Mouse (Mus musculus) mouse embryonic stem cell (cell line): ENCODE measurements around the gene Nkd1.

Experiments
- in situ Hi-C, 2 experiments: fragments of 300-500 bp; cut with MboI; formaldehyde crosslinking; loops; 1 replicate in 1 of 2; 3 replicates in 1 of 2; pipeline ENCODE4 v1.14.3; 2019 to 2020; ENCODE audit warnings: low sequenced_read_pairs in 2 of 2, low pct_unique_long_range_greater_than_20kb in 1 of 2, mixed read lengths in 1 of 2; ENCODE audit not compliant: unreplicated experiment in 1 of 2

The Nkd1 gene

DNA sequence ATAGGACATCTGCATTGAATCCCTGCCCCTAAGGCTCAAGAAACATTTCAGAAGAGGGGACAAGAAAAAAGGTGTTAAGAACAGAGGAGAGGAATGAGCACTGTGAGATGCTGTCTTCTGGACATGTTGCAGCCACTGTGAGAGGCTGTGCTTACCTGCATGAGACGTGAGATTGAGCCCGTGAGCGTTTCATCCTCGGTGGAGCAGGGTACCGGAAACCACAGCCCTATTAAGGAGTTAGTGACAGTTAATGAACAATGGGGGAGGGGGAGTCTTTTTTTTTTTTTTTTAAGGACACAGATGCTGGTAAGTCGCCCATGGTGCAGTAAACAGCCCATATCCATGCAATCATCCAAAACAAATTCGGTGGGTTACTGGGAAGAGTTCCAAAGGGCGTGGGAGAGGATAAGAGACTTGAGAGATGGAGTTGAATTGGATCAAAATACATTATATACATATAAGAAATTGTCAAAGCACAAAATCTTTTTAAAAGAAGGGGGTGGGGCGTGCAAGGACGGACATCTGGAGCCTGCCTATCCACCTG, 82.4 kb downstream of the Nkd1 start:
- in situ Hi-C loops: loop anchor here in 1 of 2 experiments (25.0 kb wide), 1 partner anchor 341 kb away; the partner anchor contains the start of gene Adcy7

DNA sequence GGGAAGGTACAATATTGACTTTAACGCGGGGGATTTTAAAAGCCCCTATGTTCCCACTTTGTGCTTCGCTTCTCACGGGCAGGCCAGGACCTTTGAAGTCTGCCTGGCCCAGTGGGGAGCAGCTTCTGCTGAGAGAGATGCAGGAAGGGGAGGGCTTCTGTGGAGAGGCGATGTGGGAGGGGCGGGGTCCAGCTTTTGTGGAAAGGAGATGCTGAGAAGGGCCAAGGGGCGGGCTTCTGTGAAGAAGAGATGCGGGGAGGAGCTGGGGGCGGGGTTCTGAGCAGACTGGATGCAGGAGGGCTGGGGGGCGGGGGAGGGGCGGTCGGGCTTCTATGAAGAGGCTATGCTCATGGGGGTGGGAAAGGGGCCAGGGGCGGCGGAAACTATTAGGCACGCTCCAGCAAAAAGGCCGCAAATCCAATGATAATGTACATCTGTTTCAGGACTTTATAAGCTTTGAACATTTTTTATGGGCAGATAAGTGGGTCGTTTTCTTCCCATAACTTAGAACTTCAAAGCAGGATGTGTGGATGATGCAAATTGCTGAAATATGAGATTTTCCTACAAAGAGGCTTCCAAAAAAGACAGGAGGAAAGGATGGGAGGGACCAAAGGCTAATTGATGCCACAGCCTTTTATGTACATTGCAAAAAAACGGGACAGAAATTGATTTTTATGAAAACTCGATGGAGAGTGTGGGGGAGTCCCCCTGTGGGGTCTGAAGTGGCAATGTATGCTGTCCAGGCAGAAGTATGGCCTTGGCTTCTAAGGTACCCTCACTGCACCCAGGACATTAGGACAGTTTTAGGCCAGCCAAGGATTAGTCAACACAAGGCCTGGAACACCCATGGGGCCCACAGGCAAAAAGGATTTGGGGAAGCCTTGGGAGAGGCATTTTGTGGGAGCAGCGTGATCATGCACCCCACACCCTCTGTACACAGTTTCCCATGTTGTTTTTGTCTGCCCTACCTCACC, 83.2 kb downstream of the Nkd1 start:
- in situ Hi-C loops: loop anchor here in 1 of 2 experiments (25.0 kb wide), 1 partner anchor 342 kb away; the partner anchor contains the start of gene Adcy7

DNA sequence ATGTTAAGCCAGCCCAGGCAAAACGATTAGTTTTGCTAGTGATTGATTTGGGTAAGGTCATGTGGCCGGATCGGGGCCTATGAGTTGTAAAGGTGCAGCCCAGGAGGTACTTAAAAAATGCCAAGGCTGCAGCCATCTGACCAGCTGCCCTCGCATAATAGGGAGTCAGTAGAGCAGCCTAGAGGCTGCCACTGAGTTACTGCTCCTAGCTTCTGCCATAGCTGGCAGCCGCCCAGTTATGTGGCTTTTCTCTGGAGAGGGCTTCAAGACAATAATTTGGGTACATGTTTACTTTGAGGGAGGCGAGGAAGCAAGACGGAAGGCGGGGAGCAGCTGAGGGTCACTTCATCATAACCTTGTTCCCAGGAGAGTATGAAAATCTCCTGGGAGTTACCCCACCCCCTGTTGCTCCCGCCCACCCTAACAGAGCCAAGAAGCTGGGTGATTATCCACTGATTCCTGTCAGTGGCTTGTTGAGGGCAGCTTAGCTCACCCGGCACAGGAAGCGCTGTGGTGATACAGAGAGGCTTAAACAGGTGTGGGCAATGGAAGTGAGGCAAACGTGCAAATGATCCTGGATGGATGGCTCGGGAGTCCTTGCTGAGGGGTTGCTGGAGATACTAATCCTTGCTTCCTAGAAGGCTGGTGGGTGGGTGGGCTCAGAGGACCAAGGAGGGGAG, 84.3 kb downstream of the Nkd1 start:
- in situ Hi-C loops: loop anchor here in 1 of 2 experiments (25.0 kb wide), 1 partner anchor 343 kb away; the partner anchor contains the start of gene Adcy7

DNA sequence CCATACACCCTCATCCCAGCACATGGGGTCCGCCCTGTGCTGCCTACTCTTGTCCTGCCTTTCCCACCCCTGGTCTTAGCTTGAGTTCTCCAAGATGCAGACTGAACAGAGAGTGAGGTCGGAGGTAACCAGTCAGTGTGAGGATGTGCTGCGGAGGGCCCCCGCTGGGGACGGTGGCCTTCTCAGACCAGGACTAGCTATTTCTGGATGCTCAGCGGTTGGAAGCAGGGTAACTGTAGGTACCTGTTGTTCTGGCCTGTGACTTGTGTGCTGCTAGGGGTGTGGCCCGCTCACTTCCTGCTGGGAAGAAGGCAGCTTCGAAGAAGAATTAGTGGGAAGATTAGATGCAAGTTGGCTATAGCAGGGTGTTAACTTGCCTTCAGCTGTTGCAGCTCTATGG, 87.9 kb downstream of the Nkd1 start:
- in situ Hi-C loops: loop anchor here in 1 of 2 experiments (25.0 kb wide), 1 partner anchor 347 kb away; the partner anchor contains the start of gene Adcy7

DNA sequence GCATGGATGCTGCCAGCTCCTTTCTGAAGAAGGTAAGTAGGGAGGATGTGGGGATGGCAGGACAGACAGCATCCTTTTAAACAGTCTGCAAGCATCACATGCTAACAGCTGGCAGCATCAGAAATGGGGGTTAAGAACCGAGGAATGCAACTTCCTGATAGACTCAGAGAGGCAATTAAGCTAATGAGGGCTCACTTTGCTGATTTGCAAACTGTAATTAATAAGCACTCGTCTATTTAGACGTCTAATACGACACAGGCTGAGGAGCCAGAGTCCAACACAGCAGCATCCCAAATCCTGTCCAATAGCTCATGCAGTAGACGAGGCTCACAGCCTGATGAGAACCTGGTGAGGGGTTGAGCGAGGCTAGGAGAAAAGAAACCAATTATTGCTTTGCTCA, 89.1 kb downstream of the Nkd1 start:
- in situ Hi-C loops: loop anchor here in 1 of 2 experiments (25.0 kb wide), 1 partner anchor 348 kb away; the partner anchor contains the start of gene Adcy7

DNA sequence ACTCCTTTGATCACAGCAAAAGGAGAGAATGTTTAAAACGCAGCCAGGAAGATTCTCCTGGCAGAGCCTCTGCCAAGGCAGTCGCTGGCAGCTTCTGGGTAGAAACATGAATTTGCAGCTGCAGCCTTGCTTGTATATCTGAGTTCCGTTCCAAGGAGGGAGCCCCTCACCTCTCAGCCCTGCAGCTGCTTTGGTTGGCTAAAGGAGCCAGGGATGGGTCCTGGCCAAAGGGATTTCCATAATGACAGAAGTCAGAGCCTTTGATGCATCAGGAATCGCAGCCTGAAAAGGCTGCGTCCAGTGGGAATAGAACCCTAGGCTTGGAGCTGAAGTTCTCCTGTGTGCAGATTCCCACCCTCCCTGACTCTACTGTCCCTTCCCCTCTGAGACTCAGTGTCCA, 93.8 kb downstream of the Nkd1 start:
- in situ Hi-C loops: loop anchor here in 1 of 2 experiments (25.0 kb wide), 1 partner anchor 353 kb away; the partner anchor contains the start of gene Adcy7

DNA sequence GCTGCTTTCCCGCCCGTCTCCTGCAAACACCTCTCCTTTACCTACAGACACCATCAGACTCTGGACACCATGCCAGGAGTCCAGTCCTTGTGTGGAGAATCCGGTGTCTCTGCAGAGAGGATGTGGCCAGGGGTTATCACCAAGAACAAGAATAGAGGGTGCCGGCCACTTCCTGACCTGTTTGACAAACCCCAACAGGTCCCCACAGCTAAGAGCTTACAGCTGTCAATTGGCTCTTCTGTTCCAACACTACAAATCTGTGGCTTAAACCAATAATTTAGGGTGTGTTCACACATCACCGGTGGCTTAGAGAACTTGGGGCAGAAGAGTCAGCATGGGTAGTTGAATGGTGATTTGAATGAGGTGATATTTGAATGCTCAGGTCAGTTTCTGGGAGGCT, 97.5 kb downstream of the Nkd1 start:
- in situ Hi-C loops: loop anchor here in 1 of 2 experiments (25.0 kb wide), 1 partner anchor 356 kb away; the partner anchor contains the start of gene Adcy7

DNA sequence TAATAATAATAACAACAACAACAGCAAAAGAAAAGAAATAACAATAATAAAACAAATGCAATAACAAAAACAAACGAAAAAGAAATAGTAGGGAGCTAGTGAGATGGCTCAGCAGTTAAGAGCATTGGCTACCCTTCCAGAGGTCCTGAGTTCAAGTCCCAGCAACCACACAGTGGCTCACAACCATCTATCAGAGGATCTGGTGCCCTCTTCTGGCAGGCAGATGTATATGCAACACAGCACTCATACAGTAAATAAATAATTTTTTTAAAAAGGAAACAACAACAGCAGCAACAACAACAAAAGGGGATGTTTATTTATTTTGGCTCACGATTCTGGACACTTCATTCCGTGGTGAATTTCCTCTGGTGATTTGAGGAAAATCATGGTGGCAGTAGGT, 98.4 kb downstream of the Nkd1 start:
- in situ Hi-C loops: loop anchor here in 1 of 2 experiments (25.0 kb wide), 1 partner anchor 357 kb away; the partner anchor contains the start of gene Adcy7

DNA sequence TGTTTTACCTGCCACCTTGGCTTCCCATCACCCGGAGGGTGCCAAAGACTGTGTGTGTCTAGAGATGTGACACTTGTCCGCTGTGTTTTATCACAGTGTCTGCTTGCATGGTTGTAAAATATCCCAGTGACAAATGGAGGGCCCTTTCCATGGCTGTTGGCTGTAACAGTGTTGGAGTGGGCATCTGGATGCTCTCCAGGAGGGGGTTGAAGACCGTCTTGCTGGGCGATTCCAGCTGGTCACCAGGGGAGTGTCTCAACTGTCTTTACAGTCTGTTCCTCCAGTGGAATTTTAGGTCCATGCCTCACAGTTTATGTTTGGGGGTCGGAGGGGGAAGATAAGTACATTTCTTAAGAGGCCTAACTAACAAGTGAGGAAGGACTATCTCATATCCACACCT, 99.8 kb downstream of the Nkd1 start:
- in situ Hi-C loops: loop anchor here in 1 of 2 experiments (25.0 kb wide), 1 partner anchor 359 kb away; the partner anchor contains the start of gene Adcy7

DNA sequence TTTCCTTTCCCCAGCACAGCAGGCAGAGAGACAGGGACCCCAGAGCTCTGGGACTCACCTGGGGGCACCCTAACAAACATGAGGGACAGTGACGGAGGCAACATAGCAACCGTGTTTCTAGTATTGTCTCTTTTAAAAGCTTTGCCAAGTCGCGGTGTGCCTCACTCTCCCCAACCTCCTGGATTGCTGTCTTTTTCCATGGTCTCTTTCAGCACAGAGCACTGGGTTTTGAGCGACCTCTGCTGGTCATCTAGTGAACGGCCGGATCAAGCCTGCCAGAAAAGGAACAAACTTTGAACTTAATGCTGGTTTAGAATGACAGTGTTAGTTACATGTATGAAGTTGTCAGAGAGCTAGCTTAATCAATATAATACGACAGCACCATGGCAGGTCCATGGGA, 100.3 kb downstream of the Nkd1 start:
- in situ Hi-C loops: loop anchor here in 1 of 2 experiments (25.0 kb wide), 1 partner anchor 359 kb away; the partner anchor contains the start of gene Adcy7

DNA sequence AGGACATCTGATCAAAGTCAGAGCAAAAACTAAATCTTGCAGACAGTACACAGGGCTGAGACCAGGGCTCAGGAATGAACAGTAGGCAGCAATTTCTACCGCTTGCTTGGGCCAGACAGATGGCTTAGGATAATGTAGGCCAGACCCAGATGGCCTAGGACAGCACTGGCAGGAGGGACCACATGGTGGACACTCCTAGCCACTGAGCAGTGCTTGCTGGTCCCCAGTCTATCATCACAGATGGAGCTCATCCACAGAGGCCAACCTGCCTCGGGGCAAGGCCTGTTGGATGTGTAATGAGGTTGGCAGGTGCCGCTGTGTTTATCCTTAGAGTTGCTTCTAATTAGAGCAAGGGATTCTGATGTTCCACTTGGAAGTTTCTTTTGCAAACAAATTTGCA, 102.2 kb downstream of the Nkd1 start:
- in situ Hi-C loops: loop anchor here in 1 of 2 experiments (25.0 kb wide), 1 partner anchor 361 kb away; the partner anchor contains the start of gene Adcy7

DNA sequence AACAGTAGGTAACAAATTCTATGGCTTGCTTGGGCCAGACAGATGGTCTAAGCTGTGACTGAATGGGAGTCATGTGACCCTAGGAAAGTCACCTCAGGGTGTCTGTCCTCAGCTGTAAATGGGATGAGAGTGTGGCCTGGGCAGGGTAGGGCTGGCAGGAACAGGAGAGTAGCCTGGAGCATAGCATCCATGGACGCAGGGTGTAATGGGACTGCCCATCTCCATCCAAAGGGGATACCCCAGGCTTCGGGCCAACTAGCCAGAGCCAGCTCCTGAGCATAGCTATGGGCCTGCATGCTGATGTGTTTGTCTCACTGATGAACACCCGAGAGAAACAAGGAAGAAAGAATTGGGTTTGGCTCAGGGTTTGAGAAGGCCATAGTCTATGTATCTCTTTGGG, 103.1 kb downstream of the Nkd1 start:
- in situ Hi-C loops: loop anchor here in 1 of 2 experiments (25.0 kb wide), 1 partner anchor 362 kb away; the partner anchor contains the start of gene Adcy7

DNA sequence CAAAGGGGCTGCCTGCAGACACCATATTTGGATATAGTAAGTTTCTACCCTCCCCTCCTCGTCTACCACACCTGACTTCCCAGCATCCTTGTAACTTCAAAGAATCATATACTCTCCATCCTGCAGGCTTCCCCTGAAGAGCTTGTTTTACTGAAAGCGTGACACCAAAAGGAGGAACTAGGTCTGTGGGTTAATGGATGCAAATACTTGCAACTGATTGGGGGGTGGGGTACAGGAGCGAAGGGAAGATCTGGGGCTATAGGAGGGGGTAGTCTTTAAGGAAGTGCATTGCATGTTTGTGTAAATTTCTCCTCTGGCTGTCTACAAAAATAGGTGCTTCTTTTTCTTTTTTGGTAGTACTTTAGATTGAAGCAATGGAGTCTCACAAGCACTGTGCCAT, 105.3 kb downstream of the Nkd1 start:
- in situ Hi-C loops: no loop called here

DNA sequence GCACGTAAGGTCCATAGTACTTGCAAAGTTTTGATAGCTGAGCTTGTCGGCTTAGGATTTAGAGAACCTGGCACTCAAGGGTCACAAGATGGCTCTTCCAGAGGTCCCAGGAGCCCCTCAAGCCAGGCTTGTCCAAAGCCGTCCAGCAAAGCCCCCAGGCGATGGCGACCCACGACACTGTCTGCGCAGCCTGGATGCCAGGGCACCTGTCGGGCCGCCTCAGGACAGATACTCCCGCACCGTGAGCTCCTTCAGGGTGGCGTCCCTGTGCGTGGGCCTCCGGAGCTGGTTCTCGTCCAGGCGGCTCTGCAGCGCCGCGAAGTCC, 105.7 kb downstream of the Nkd1 start:
- in situ Hi-C loops: no loop called here

DNA sequence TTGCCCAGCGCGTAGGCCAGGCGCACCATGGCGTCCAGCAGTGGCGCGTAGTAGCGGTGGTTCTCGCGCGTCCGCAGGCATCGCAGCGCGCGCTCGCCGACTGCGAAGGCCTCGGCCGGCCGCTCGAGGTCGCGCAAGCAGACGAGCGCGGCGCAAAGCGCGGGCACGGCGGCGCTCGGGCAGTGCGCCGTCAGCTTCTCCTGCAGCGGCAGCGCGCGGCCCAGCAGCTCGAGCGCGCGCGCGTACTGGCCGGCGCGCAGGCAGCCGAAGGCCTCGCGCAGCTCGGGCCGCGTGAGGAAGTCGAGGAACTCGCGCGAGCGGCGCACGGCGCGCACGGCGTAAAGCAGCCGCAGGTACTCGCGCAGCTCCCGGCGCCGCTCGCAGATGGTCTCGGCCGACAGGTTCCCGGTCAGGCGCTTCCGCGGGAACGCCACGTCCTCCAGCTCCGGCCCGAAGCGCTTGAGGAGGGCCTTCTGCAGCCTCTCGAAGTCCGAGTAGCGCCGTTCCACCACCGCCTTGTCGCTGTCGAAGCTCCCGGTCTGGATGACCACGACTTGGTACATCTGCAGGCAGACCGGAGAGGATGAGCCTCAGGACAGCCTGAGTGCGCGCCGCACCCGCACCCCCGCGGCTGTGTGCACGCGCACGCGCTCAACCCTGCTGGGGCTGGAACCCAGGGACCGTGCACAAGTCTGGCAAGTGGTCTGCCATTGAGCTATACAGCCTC, 106.3 kb downstream of the Nkd1 start:
- in situ Hi-C loops: no loop called here

DNA sequence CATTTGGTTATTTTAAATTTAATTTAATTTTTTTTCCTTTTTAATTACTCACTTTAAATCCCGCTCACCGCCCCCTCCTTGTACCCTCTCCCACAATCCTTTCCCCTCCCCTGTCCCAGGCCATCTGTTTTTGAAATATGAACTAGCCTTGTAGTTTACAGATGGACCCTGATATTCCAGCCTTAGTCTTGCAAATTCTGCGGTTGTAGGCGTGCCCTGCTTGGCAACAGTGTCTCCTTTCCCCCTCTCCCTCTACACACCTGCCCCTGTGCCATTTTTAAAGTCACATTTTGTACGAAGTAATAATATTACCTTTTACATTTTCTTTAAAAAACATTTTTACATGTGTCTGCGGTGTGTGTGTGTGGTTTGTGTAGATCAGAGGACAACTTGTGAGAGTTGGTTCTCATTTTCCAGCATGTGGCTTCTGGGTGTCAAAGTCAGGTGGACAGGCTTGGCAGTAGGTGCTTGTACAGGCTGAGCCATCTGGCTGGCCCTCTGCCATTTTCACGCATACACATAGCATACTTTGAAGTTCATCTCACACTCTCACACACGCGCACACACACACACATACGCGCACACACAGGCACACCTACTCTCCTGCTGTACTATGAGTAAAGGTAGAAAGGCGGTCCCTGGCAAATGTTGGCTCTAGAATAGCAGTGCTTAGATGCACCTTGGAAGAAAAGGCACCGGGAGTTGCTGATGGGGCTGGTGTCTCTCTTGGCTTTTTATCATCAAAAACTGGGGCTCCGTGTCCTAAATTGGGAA, 107.0 kb downstream of the Nkd1 start:
- in situ Hi-C loops: no loop called here

DNA sequence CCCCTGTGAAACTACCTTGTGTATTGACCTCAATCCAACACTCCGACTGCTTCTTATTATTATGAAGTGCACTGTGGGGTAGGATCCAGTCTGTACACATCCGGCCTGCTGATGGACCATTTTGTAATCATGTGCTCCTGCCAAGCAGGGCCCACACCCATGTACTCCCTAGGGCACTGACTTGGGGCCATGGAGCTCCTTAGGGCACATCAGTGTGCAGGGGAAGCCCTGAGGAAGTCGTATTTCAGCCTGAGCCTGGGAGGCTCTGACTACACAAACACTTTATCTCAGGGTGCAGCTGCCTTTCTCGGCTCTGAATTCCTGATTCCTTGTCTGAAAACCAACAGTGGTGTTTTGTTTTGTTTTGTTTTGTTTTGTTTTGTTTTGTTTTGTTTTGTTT, 109.1 kb downstream of the Nkd1 start:
- in situ Hi-C loops: no loop called here
